Mouse (Mus musculus) erythroblast, embryonic 14.5 days (primary cell): ENCODE data around the gene Cdiptos. TPM values are rescaled to one million over a fixed set of nuclear protein-coding genes. Genes with fewer than 3 reads are reported as not detected.

ENCODE experiments used
- H3K27me3 ChIP-seq: 2 replicates; pipeline ENCODE4 v1.6.1; 2012; ENCODE audit warnings: inconsistent platforms; ENCODE audit not compliant: control insufficient read depth
- H3K36me3 ChIP-seq: 2 replicates; pipeline ENCODE4 v1.6.1; 2012; ENCODE audit warnings: mild to moderate bottlenecking, inconsistent platforms; ENCODE audit not compliant: control insufficient read depth
- H3K4me1 ChIP-seq: 2 replicates; pipeline ENCODE4 v1.6.1; 2012; ENCODE audit warnings: inconsistent platforms; ENCODE audit not compliant: control insufficient read depth
- H3K4me3 ChIP-seq: replicated peaks from 2 replicates; pipeline ENCODE3; 2012; ENCODE audit warnings: moderate library complexity, mild to moderate bottlenecking, inconsistent platforms
- H3K9me3 ChIP-seq: 2 replicates; pipeline ENCODE4 v1.6.1; 2012; ENCODE audit warnings: low read length, inconsistent platforms, mixed read lengths; ENCODE audit not compliant: control insufficient read depth
- GATA1 ChIP-seq: IDR thresholded peaks from 2 replicates; pipeline ENCODE4 v1.6.1; 2012; ENCODE audit warnings: low read length, inconsistent platforms, mixed read lengths
- TAL1 ChIP-seq: IDR thresholded peaks from 3 replicates; pipeline ENCODE4 v1.6.1; 2012; ENCODE audit warnings: low read length, inconsistent platforms, mixed read lengths
- polyA plus RNA-seq: library from polyadenylated mRNA; stranded (reverse); fragments of >175 nt; gene quantifications from 2 replicates; pipeline ENCODE4 v1.2.3, GENCODE M21; 2012

The Cdiptos gene
- polyA plus RNA-seq, 1 experiment, result not detected

- Histone ChIP-seq H3K4me3 (no peak overlapping the region), H3K27me3 (peaks cover 30% of the 10 kb centered on the region), H3K4me1 (peaks cover 15% of the 10 kb centered on the region), H3K9me3 (no peaks in the 10 kb centered on the region), H3K36me3 (peaks cover 13% of the 10 kb centered on the region)
- TF ChIP-seq TAL1 (no peak), GATA1 (no peak)
Measured at GRCm38 (mm10) chr7:126946530-126946929, 29.4 kb downstream of the Cdiptos start.

GRCm38 (mm10) chr7:126941801-126942200 lies 34.1 kb downstream of the Cdiptos start:
- TF ChIP-seq TAL1 (no peak), GATA1 (no peak)
- peaks cover 6% of the 10 kb centered on the region for H3K4me1 ChIP-seq
- peaks cover 23% of the 10 kb centered on the region for H3K36me3 ChIP-seq
- H3K27me3 ChIP-seq, result no peaks in the 10 kb centered on the region
- no peak overlapping the region for H3K4me3 ChIP-seq
- no peaks in the 10 kb centered on the region for H3K9me3 ChIP-seq

GRCm38 (mm10) chr7:126941171-126941570 lies 34.7 kb downstream of the Cdiptos start:
- no peak for TF ChIP-seq TAL1
- TF ChIP-seq GATA1, result no peak
- no peaks in the 10 kb centered on the region for H3K9me3 ChIP-seq
- peaks cover 24% of the 10 kb centered on the region for H3K36me3 ChIP-seq
- H3K4me1 ChIP-seq, result peaks cover 6% of the 10 kb centered on the region
- no peaks in the 10 kb centered on the region for H3K27me3 ChIP-seq
- H3K4me3 ChIP-seq, result no peak overlapping the region

GRCm38 (mm10) chr7:126932652-126933051 lies 43.2 kb downstream of the Cdiptos start:
- no peaks in the 10 kb centered on the region for H3K9me3 ChIP-seq
- H3K4me3 ChIP-seq, result no peak overlapping the region
- peaks cover 27% of the 10 kb centered on the region for H3K4me1 ChIP-seq
- peaks cover 27% of the 10 kb centered on the region for H3K36me3 ChIP-seq
- H3K27me3 ChIP-seq, result no peaks in the 10 kb centered on the region
- TF ChIP-seq TAL1 (no peak), GATA1 (no peak)

GRCm38 (mm10) chr7:126929046-126929445 lies 46.9 kb downstream of the Cdiptos start:
- Histone ChIP-seq H3K4me3 (peak overlapping the region; percentile 70), H3K4me1 (peaks cover 54% of the 10 kb centered on the region)

GRCm38 (mm10) chr7:126928384-126929037 lies 47.4 kb downstream of the Cdiptos start, which contains the start of gene Kctd13:
Gene Kctd13 (plus strand): TSS chr7:126928879.
- no peaks in the 10 kb centered on the region for H3K27me3 ChIP-seq
- peaks cover 13% of the 10 kb centered on the region for H3K36me3 ChIP-seq
- TF ChIP-seq GATA1 (no peak), TAL1 (no peak)
- H3K4me3 ChIP-seq, result peak within 1 kb of the TSS; percentile 70
- peaks cover 59% of the 10 kb centered on the region for H3K4me1 ChIP-seq
- H3K9me3 ChIP-seq, result no peaks in the 10 kb centered on the region

More at GRCm38 (mm10) chr7:126929046-126929445, 46.9 kb downstream of the Cdiptos start:
- Histone ChIP-seq H3K9me3 (no peaks in the 10 kb centered on the region), H3K36me3 (peaks cover 16% of the 10 kb centered on the region), H3K27me3 (no peaks in the 10 kb centered on the region)
- TF ChIP-seq TAL1, result no peak
- no peak for TF ChIP-seq GATA1

- TF ChIP-seq TAL1, result no peak
- peak; percentile 84 for TF ChIP-seq GATA1
- H3K4me1 ChIP-seq, result peaks cover 59% of the 10 kb centered on the region
- H3K4me3 ChIP-seq, result no peak overlapping the region
- peaks cover 4% of the 10 kb centered on the region for H3K36me3 ChIP-seq
- H3K9me3 ChIP-seq, result no peaks in the 10 kb centered on the region
- no peaks in the 10 kb centered on the region for H3K27me3 ChIP-seq
Measured at GRCm38 (mm10) chr7:126926299-126926698, 49.6 kb downstream of the Cdiptos start.

GRCm38 (mm10) chr7:126923999-126924398 lies 51.9 kb downstream of the Cdiptos start:
- no peaks in the 10 kb centered on the region for H3K36me3 ChIP-seq
- H3K9me3 ChIP-seq, result no peaks in the 10 kb centered on the region
- no peak overlapping the region for H3K4me3 ChIP-seq
- no peaks in the 10 kb centered on the region for H3K27me3 ChIP-seq
- peaks cover 41% of the 10 kb centered on the region for H3K4me1 ChIP-seq
- TF ChIP-seq TAL1, result no peak
- TF ChIP-seq GATA1, result no peak

- Histone ChIP-seq H3K9me3 (no peaks in the 10 kb centered on the region), H3K4me1 (peaks cover 32% of the 10 kb centered on the region), H3K36me3 (no peaks in the 10 kb centered on the region), H3K4me3 (no peak within 1 kb of the TSS), H3K27me3 (no peaks in the 10 kb centered on the region)
- no peak for TF ChIP-seq TAL1
- no peak for TF ChIP-seq GATA1
Measured at GRCm38 (mm10) chr7:126922624-126923060, 53.3 kb downstream of the Cdiptos start, which contains the start of gene Tmem219. Gene Tmem219 (minus strand): TSS chr7:126922917.

Other genes starting within 250 kb of the Cdiptos start
- 16.3 and 18.0 TPM in 2 replicates for gene Mapk3, start 216.5 kb downstream of the Cdiptos start, polyA plus RNA-seq
- gene Gdpd3, start 209.8 kb downstream of the Cdiptos start, polyA plus RNA-seq, result 0.36 TPM in 1 of 2 replicates, not detected in the other
- gene Ypel3, start 199.1 kb downstream of the Cdiptos start, polyA plus RNA-seq, result 156 and 161 TPM in 2 replicates
- gene Tbx6, start 194.6 kb downstream of the Cdiptos start, polyA plus RNA-seq, result 3.6 and 4.0 TPM in 2 replicates
- gene Ppp4c, start 183.6 kb downstream of the Cdiptos start, polyA plus RNA-seq, result 11.0 and 12.3 TPM in 2 replicates
- 0.02 TPM in 1 of 2 replicates, not detected in the other for gene Fam57b, start 178.4 kb downstream of the Cdiptos start, polyA plus RNA-seq
- not detected in 2 replicates for gene 4930451I11Rik, start 144.5 kb downstream of the Cdiptos start, polyA plus RNA-seq
- gene Doc2a, start 128.7 kb downstream of the Cdiptos start, polyA plus RNA-seq, result not detected in 2 replicates
- gene Hirip3, start 114.1 kb downstream of the Cdiptos start, polyA plus RNA-seq, result 24.2 and 26.7 TPM in 2 replicates
- 37.6 and 44.8 TPM in 2 replicates for gene Ino80e, start 113.7 kb downstream of the Cdiptos start, polyA plus RNA-seq
- gene Taok2, start 91.4 kb downstream of the Cdiptos start, polyA plus RNA-seq, result 11.6 and 12.9 TPM in 2 replicates
- gene Tmem219, start 53.2 kb downstream of the Cdiptos start, polyA plus RNA-seq, result 1.1 and 1.5 TPM in 2 replicates
- gene Kctd13, start 47.2 kb downstream of the Cdiptos start, polyA plus RNA-seq, result 0.68 and 0.79 TPM in 2 replicates
- not detected in 2 replicates for gene Asphd1, start 26.5 kb downstream of the Cdiptos start, polyA plus RNA-seq
- 0.03 and 0.04 TPM in 2 replicates for gene Sez6l2, start 25.5 kb downstream of the Cdiptos start, polyA plus RNA-seq
- gene Cdipt, start 184 bp downstream of the Cdiptos start, polyA plus RNA-seq, result 12.0 and 13.0 TPM in 2 replicates
- gene Mvp, start 38.5 kb upstream of the Cdiptos start, polyA plus RNA-seq, result 0.87 and 1.2 TPM in 2 replicates
- not detected in 2 replicates for gene Pagr1b, start 40.4 kb upstream of the Cdiptos start, polyA plus RNA-seq
- gene Pagr1a, start 41.3 kb upstream of the Cdiptos start, polyA plus RNA-seq, result 8.2 and 13.3 TPM in 2 replicates
- gene Gm42742, start 45.0 kb upstream of the Cdiptos start, polyA plus RNA-seq, result 15.4 and 20.8 TPM in 2 replicates
- 0.04 and 0.17 TPM in 2 replicates for gene Prrt2, start 45.1 kb upstream of the Cdiptos start, polyA plus RNA-seq
- 173 and 193 TPM in 2 replicates for gene Maz, start 50.9 kb upstream of the Cdiptos start, polyA plus RNA-seq
- 19.9 and 23.7 TPM in 2 replicates for gene Kif22, start 66.4 kb upstream of the Cdiptos start, polyA plus RNA-seq
- gene Zg16, start 111.2 kb upstream of the Cdiptos start, polyA plus RNA-seq, result not detected in 2 replicates
- gene AI467606, start 115.3 kb upstream of the Cdiptos start, polyA plus RNA-seq, result 1.2 and 1.4 TPM in 2 replicates
- 0.12 and 0.17 TPM in 2 replicates for gene Qprt, start 146.1 kb upstream of the Cdiptos start, polyA plus RNA-seq
- gene Spn, start 161.7 kb upstream of the Cdiptos start, polyA plus RNA-seq, result 0.52 and 0.83 TPM in 2 replicates
- 6.9 and 9.2 TPM in 2 replicates for gene Cd2bp2, start 220.0 kb upstream of the Cdiptos start, polyA plus RNA-seq
- gene Tbc1d10b, start 232.4 kb upstream of the Cdiptos start, polyA plus RNA-seq, result 9.3 and 10.4 TPM in 2 replicates
- 2.0 and 3.5 TPM in 2 replicates for gene Mylpf, start 232.8 kb upstream of the Cdiptos start, polyA plus RNA-seq